Mouse (Mus musculus) spleen, postnatal 10 days (tissue): ENCODE measurements around the gene Tmem229b.
"Not testable (repeated sequence)": the region's sequence is repeated elsewhere in the genome, so short reads cannot be mapped to it uniquely, and the experiment has no call there.

Source experiments
- DNase-seq, 2 experiments: peaks; one replicate each; pipeline ENCODE4 v3.0.0; 2021 to 2022; ENCODE audit warnings: low spot score in 2 of 2

Gene Tmem229b

DNA sequence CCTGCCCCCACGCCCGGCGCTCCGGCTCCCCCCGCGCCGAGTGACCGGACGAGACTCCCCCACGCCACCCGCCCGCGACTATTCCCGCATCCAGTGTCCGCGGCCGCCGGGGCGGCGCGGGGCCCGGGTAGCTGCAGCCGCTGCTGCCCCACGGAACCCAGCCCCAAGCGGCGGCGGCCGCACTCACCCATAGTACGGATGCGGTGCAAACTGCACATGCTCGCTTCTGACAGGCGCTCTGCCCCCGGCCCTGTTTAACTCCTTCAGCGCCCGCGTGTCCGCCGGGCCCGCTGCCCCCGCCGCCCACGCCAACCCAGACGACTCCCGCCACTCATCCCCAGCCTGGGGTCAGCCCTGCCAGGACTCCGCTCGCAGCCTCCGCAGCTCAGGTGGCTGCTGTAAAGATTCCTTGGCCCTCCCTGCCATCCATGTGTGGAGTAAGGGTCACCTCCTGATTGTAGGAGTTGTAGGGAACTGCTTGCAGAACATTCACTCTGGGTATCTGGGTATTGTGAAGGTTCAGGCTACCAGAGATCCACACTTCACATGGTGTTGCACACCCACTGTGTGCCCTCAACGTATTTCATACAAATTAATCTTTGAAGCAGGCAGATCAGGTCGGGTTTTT lies at the start of gene Tmem229b:
Gene Tmem229b (minus strand): TSS at position 502 of the 628 bp plus-strand sequence.
- DNase-seq = peak; percentile 47 to 58

DNA sequence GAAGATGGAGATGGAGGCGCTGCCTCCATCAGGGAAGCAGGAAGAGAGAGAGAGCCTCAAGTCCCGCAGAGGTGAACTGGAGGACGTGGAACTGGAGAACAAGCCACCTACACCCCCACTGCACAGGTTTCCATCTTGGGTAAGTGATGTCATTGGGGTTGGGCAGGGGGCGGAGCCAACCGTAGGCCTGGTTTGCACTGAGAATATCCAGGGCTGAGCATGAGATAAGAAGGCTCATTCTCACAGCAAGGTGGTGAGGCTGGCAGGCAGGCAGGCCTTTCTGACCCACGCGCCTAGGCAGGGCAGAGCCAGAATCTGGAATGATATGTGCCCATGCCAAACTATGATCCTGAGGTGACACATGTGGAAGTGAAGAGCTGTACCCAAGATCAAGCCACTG lies 47.8 kb upstream of the Tmem229b start:
- DNase-seq = peak in 1 of 2 experiments; percentile 36

DNA sequence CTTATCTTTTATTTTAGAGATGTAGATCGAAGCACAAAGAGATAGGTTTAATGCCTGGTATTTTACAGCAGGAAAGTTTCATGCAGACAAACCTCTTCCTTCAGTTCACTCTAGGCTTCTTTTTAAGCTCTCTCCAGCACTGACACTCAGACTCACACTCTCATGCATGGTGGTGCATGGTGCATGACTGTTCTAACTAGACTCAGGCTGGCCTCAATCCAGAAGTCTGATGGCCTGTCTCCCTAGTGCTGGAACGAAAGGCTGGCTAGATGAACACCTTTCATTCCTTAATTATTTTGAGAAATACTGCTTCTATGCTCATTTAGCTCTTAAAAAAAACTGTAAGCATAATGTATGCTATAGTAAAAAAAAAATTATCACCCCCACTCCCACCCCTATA lies 44.6 kb upstream of the Tmem229b start:
- no peak for DNase-seq

DNA sequence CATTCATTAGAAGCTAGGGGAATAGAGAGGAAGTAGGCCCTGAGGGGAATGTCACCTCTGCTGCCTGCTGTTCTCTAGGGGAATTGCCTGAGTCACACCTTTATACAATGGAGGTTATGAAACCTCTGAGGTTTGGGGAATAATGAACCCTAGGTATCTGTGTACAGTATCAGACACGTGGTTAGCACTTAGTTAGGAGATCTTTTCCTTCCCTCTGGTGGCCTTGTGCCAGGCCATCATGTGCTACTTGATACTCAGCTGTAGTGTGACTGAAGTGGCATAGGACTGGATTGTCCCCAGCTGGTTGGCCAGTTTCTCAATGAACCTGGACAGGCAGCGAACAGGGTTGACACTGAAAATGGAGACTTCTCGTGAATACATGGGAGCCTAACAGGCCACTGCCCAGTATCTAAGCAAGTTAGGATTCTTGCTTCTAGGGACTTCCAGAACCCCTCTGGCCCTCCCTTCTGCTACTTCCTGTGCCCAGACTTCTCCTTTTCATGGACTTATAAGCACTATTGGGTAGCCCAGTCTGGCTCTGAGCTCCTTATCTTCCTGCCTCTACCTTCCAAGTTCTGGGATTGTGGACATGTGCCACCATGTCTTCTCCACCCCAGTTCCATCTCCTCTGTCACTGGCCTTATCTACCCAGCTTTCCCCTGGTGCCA lies 43.3 kb upstream of the Tmem229b start:
- DNase-seq = no peak

DNA sequence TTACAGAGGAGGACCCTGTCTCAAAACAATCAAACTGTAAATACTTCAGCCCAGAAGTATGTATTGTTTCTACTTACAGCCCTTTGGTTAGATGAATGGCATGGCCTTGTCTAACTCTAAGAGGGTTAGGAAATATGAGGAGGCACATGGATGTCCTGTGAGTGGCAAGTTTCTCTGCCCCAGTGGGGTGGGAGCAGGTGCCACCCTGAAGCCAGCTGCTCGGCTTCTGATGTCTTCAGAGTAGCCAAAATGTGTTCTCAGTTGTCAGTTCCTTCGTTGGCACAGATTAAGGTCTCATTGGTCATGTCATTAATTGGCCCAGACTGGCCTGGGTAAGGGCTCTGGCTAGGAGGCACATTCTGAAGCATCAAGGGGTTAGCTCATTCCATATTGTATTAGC lies 42.4 kb upstream of the Tmem229b start:
- no peak for DNase-seq

- no peak for DNase-seq
These were observed 41.5 kb upstream of the Tmem229b start for GRCm38 (mm10) chr12:79048898-79049297.

DNA sequence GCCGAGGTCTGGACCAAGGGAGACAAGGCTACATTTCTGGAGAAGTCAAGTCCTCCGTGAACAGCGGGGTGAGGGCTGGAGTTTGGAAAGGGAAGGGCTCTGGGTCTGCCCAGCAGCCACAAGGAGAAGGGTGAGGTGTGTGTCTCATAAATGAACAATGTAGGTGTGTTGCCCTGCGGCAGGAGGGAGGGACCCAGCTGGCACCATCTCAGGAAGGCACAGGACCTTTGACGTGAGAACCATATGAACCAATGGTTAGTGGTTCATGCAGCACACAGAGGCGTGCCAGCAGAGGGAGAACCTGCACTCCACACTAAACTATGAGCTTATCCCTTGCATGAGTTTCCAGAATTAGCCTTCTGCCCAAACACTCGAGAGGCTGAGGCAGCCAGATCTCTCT lies 39.8 kb upstream of the Tmem229b start:
- DNase-seq = no peak

DNA sequence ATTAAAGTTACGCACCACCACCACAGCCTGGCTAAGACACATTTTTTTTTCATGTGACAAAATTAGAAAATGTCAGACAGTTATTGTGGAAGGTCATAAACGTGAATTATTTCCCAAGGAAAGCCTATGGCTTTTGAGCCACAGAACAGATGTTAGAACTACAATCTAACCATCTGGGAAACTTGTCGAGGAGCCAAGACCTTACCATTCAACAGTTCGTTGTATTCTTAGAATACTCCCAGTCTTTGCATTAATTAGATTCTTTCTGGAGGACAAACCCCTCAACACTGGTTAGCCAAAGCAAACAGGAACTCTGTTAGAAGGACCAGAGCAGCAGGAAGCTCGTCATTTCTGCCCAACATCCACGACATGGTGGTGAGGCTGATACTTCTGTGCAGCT lies 38.7 kb upstream of the Tmem229b start:
- DNase-seq = no peak

GRCm38 (mm10) chr12:79044668-79045067 lies 37.2 kb upstream of the Tmem229b start:
- DNase-seq = no peak

- no peak for DNase-seq
These were observed 34.0 kb upstream of the Tmem229b start for GRCm38 (mm10) chr12:79041436-79041835.

- DNase-seq = no peak
These were observed 32.9 kb upstream of the Tmem229b start for GRCm38 (mm10) chr12:79040201-79040827.

GRCm38 (mm10) chr12:79039708-79040107 lies 32.3 kb upstream of the Tmem229b start:
- no peak for DNase-seq

DNA sequence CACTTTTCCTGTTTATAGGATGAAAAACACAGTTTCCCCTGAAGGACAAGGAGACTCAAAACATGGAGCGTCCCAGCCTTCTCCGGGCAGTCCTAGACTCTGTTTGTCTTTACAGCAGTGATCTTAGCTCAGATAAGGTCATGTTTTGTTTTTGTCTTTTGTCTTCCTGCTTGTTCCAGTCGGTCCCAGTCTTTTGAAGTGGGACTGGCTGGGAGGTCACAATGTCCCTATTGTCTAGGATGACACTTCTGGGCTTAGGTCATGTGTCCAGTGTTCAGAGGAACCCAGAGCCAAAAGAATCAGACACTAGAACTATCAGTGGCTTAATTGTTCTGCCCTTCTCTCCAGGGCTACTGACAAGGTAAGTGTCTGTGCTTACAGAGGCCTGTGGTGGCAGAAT lies 27.9 kb upstream of the Tmem229b start:
- no peak for DNase-seq

GRCm38 (mm10) chr12:79034331-79034730 lies 26.9 kb upstream of the Tmem229b start:
- DNase-seq = no peak

DNA sequence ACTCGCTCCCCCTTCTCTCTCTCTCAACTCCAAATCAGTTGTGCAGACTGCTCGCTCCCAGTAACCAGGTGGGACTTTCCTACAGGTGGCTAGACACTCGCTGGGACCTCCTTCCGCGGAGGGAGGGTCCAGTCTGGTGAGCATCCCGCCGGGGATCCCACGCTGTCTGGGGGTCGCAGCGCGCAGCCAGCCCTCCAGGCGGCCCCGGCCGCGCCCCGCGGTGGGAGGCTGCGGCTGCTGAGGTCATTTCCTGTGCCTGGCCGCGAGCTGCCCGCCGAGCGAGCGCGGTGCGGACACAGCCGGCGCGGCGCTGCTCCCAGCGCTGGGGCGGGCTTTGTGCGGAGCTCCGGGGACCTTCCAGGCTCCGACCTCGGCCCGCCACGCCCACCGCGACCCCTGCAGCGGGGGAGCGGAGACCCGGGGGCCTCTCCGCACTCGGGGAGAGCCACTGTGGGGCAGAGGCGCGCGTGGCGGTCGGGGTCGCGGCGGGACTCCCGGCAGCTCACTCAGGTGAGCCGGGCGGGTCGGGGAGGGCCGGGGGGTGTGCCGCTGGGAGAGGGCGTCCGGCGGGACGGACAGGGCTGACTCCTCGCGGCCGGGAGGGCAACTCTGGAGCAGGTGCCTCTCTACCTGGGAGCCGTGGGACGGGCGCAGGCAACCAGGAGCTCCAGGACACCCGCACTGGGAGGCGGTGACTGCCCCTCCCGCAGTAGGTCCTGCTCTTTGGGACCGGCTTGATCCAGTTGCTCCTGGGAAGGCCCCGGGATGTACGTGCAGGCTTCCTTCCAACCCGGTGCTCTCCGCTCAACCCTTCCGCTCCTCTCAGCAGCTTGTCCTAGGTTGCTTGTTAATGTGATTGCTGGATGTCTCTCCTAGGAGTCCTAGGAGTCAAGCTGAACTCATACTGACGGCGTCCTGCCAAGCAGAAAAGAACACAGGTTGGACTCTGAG lies 21.8 kb upstream of the Tmem229b start, which contains the start of gene Plekhh1:
Gene Plekhh1 (plus strand): TSS at position 253 of the 951 bp plus-strand sequence.
- DNase-seq = peak; percentile 24 to 35

GRCm38 (mm10) chr12:79027526-79027925 lies 20.1 kb upstream of the Tmem229b start:
- DNase-seq = not testable (repeated sequence)

- peak in 1 of 2 experiments; percentile 39 for DNase-seq
These were observed 15.5 kb upstream of the Tmem229b start for GRCm38 (mm10) chr12:79022882-79023281.

GRCm38 (mm10) chr12:79021902-79022301 lies 14.5 kb upstream of the Tmem229b start:
- DNase-seq = no peak

DNA sequence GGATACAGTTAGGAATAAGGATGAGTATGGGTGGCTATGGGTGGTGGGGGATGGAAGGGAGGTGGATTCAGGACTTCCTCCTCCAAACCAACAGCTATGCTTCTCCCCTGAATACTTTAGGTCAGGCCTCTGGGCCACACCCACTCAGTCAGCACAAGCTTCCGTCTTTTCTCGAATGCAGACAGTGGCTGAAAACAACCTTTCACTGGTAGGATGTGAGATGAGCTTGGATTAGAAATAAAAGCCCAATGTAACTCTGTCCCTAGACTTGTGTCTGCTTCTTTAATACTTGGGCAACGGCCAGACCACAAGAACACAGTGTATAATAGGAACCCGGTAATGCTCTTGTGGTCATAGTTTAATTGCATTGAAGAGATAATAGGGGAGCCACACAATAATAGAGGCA lies 10.6 kb upstream of the Tmem229b start:
- DNase-seq = peak in 1 of 2 experiments; percentile 46

- no peak for DNase-seq
These were observed 8.7 kb upstream of the Tmem229b start for GRCm38 (mm10) chr12:79016109-79016508.

DNA sequence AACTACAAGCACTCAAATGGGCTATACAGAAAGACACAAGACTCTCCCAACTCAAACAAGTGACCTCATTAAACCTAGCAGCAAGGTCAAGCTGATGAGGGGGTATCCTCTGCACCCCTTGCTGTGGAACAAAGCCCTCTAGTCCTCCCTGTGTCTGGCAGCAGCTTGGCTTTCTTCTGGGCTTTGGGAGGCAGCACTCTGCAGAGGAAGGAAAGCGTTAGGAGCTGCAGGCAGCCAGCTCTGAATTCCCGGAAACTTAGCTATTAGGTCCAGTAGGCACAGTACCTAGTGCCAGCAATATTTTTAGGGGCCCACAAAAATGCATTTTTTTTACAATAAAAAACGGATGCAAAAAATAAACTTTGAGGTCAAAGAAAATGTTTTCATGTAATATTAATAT lies 3.1 kb upstream of the Tmem229b start:
- DNase-seq = no peak
